Mouse (Mus musculus) forebrain, embryonic 15.5 days (tissue): ENCODE results near the gene Prr5l. TPM values are rescaled to one million over a fixed set of nuclear protein-coding genes. Genes with fewer than 3 reads are reported as not detected.

Experiments
- ATAC-seq: fragments of 200-750 bp; cut with Nextera tagmentation; replicated peaks from 2 replicates; pipeline ENCODE4 v1.8.0; 2017; ENCODE audit warnings: mild to moderate bottlenecking, moderate TSS enrichment, moderate library complexity
- H3K27ac ChIP-seq: fragments of 300-500 bp; sonication (generic); replicated peaks from 2 replicates; pipeline ENCODE4 v1.5.1; 2015; ENCODE audit warnings: mild to moderate bottlenecking, inconsistent platforms
- H3K27me3 ChIP-seq: fragments of 300-500 bp; sonication (generic); 2 replicates; pipeline ENCODE4 v1.6.1; 2015; ENCODE audit warnings: inconsistent platforms
- H3K36me3 ChIP-seq: fragments of 300-500 bp; sonication (generic); 2 replicates; pipeline ENCODE4 v1.6.1; 2015; ENCODE audit warnings: mild to moderate bottlenecking, inconsistent platforms
- H3K4me1 ChIP-seq: fragments of 300-500 bp; sonication (generic); 2 replicates; pipeline ENCODE4 v1.6.1; 2015; ENCODE audit warnings: inconsistent platforms
- H3K4me2 ChIP-seq: fragments of 300-500 bp; sonication (generic); replicated peaks from 2 replicates; pipeline ENCODE4 v1.6.1; 2015; ENCODE audit warnings: mild to moderate bottlenecking, inconsistent platforms
- H3K4me3 ChIP-seq: fragments of 300-500 bp; sonication (generic); 2 replicates; pipeline ENCODE4 v1.5.1; 2015; ENCODE audit warnings: mild to moderate bottlenecking, inconsistent platforms
- H3K9ac ChIP-seq: fragments of 300-500 bp; sonication (generic); replicated peaks from 2 replicates; pipeline ENCODE4 v1.6.1; 2015; ENCODE audit warnings: mild to moderate bottlenecking, inconsistent platforms
- H3K9me3 ChIP-seq: fragments of 300-500 bp; sonication (generic); 2 replicates; pipeline ENCODE4 v1.6.1; 2016; ENCODE audit warnings: inconsistent platforms
- WGBS: fragments of 180-500 bp; shearing (Covaris S2); methylation state at CpG from one replicate; pipeline ENCODE4 v1.1.7; 2015; ENCODE audit warnings: mixed read lengths; 5-methylcytosine and 5-hydroxymethylcytosine counted together
- polyA plus RNA-seq: library from polyadenylated mRNA; unstranded; fragments of >200 nt; fragmentation: Nextera tagmentation; extraction: Ambion mirVana; gene quantifications from 2 replicates; pipeline ENCODE4 v1.2.1, GENCODE M21; 2015

Prr5l gene
- polyA plus RNA-seq, 1 experiment from 2014 or later: 4.9 TPM

GRCm38 (mm10) chr2:101781357-101781777 lies 101.5 kb downstream of the Prr5l start:
- Histone ChIP-seq H3K4me3 (no peak overlapping the region), H3K9ac (no peak overlapping the region), H3K27me3 (no peaks in the 10 kb centered on the region), H3K4me2 (no peak overlapping the region), H3K36me3 (no peaks in the 10 kb centered on the region), H3K4me1 (no peaks in the 10 kb centered on the region), H3K27ac (no peak overlapping the region), H3K9me3 (no peaks in the 10 kb centered on the region)
- ATAC-seq: no peak
- WGBS: 71% methylated on average over 4 of the region's 4 CpGs

GRCm38 (mm10) chr2:101778080-101778479 lies 104.7 kb downstream of the Prr5l start:
- no peaks in the 10 kb centered on the region for H3K4me1 ChIP-seq
- H3K9me3 ChIP-seq: no peaks in the 10 kb centered on the region
- H3K9ac ChIP-seq: no peak overlapping the region
- no peak overlapping the region for H3K27ac ChIP-seq
- ATAC-seq: no peak
- no peak overlapping the region for H3K4me3 ChIP-seq
- H3K27me3 ChIP-seq: no peaks in the 10 kb centered on the region
- no peak overlapping the region for H3K4me2 ChIP-seq
- 95% methylated on average over 6 of the region's 6 CpGs for WGBS
- H3K36me3 ChIP-seq: no peaks in the 10 kb centered on the region

- no peaks in the 10 kb centered on the region for H3K9me3 ChIP-seq
- H3K4me2 ChIP-seq: no peak overlapping the region
- H3K36me3 ChIP-seq: no peaks in the 10 kb centered on the region
- H3K4me1 ChIP-seq: no peaks in the 10 kb centered on the region
- no peaks in the 10 kb centered on the region for H3K27me3 ChIP-seq
- no peak overlapping the region for H3K27ac ChIP-seq
- no peak for ATAC-seq
- H3K9ac ChIP-seq: no peak overlapping the region
- no peak overlapping the region for H3K4me3 ChIP-seq
- WGBS: 93% methylated on average over 5 of the region's 5 CpGs
Observed at GRCm38 (mm10) chr2:101763503-101763902, 119.3 kb downstream of the Prr5l start.

DNA sequence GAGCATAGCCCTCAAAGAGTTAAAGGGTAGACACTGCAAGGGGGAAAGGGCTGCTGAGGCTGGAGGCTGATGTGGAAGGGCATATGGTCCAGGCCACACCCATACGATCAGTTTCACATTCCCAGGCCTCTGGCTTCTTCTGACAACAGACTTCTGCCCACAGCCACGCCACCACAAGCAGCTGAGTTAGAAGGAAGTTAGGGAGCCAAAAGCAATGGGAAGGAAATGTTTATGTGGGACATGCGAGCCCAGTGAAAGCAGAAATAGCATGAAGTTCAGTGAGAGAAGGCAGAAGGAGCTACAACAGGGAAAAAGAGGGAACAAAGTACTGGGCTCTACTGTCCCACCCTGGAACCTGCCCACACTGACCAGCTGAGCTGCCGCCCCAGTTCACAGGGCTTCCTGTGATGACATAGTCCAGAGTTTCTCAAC lies 119.9 kb downstream of the Prr5l start:
- Histone ChIP-seq H3K9ac (no peak overlapping the region), H3K9me3 (no peaks in the 10 kb centered on the region), H3K36me3 (no peaks in the 10 kb centered on the region), H3K27ac (no peak overlapping the region), H3K27me3 (no peaks in the 10 kb centered on the region), H3K4me3 (no peak overlapping the region), H3K4me2 (no peak overlapping the region), H3K4me1 (no peaks in the 10 kb centered on the region)
- 80% methylated on average over 4 of the region's 4 CpGs for WGBS
- no peak for ATAC-seq

DNA sequence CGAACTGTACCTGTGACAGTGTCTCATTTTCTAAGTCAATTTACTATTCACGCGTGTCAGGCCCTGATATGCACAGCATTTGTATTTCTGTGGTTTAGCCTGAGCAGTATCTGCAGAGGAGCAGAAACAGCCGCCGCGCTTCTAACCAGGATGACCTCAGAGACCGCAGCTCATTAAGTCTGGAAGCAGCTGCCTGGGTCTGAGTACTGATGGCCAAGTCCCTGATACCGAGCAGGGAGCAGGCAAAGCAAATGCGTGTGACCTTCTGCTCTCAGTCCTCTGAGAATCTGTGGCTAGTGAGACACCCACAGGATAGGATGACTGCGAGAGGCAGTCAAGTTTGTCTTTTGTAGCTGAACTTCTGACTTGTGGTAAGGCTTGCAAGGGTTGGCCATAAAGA lies 120.4 kb downstream of the Prr5l start:
- H3K36me3 ChIP-seq: no peaks in the 10 kb centered on the region
- no peak for ATAC-seq
- no peak overlapping the region for H3K27ac ChIP-seq
- no peak overlapping the region for H3K4me3 ChIP-seq
- H3K9ac ChIP-seq: no peak overlapping the region
- H3K27me3 ChIP-seq: no peaks in the 10 kb centered on the region
- no peaks in the 10 kb centered on the region for H3K4me1 ChIP-seq
- H3K4me2 ChIP-seq: no peak overlapping the region
- H3K9me3 ChIP-seq: no peaks in the 10 kb centered on the region
- 82% methylated on average over 10 of the region's 10 CpGs for WGBS

DNA sequence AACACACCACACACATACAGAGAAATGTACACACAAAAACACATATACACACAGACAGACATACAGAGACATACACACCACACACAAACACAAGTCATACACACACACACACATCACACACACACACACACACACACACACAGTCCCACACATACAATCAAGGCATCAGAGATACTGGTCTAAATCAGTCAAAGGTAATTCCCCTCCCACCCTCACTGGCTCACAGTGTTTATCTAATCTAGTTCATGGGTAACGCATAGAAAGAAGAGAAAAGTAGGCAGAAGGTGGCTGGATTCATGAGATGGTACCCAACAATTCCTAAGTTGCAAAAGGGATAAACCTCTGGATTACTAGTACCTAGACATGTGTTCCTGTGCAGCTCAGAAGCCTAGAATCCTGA lies 120.9 kb downstream of the Prr5l start:
- Histone ChIP-seq H3K4me1 (no peaks in the 10 kb centered on the region), H3K36me3 (no peaks in the 10 kb centered on the region), H3K27me3 (no peaks in the 10 kb centered on the region), H3K9ac (no peak overlapping the region), H3K4me2 (no peak overlapping the region), H3K4me3 (no peak overlapping the region), H3K27ac (no peak overlapping the region), H3K9me3 (no peaks in the 10 kb centered on the region)
- WGBS: 92% methylated on average over 1 of the region's 1 CpGs
- ATAC-seq: no peak

DNA sequence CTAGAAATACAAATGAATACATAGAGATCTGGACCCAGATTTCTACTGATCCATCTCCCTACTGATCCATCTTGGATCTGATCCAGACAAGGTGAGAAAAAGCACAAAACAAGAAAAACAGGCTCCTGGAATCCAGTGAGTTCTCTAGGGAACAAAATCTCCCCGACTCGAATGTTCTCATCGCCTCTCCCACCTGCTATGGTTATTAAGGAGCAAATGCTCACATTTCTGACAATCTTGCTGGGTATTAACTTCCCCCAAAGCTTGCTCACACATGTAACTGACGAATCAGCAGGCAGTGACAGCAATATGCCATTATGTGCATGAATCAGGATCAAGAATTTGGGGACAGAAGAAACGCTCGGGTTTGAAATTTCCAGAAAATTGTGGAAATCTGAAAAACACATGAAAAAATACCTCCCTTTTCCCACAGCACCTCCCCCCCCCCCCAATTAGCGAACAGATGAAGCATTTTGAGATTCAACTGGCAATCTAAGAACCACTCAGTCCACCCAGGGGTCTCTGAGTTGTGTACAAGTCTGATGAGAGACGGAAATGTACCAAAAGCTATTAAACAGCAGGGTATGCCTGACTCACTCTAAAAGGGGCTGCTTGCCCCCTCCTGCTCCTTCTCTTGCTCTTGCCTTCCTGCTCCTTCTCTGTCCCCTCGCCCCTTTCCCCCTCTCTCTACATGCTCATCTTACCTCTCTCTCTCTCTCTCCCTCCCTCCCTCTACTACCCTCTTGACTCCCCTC lies 123.1 kb downstream of the Prr5l start:
- ATAC-seq: peak; percentile 39; the same call in 1 of the 2 replicates
- Histone ChIP-seq H3K4me2 (no peak overlapping the region), H3K4me1 (0 out of 2 replicates have a peak, but pooled peaks cover 7% of the 10 kb centered on the region), H3K36me3 (no peaks in the 10 kb centered on the region), H3K4me3 (no peak overlapping the region), H3K9ac (no peak overlapping the region), H3K27ac (no peak overlapping the region), H3K9me3 (no peaks in the 10 kb centered on the region), H3K27me3 (no peaks in the 10 kb centered on the region)
- 63% methylated on average over 9 of the region's 9 CpGs for WGBS

GRCm38 (mm10) chr2:101757806-101758205 lies 125.0 kb downstream of the Prr5l start:
- no peak overlapping the region for H3K27ac ChIP-seq
- no peak overlapping the region for H3K9ac ChIP-seq
- H3K4me2 ChIP-seq: no peak overlapping the region
- no peak overlapping the region for H3K4me3 ChIP-seq
- no peaks in the 10 kb centered on the region for H3K36me3 ChIP-seq
- no peaks in the 10 kb centered on the region for H3K9me3 ChIP-seq
- no peaks in the 10 kb centered on the region for H3K27me3 ChIP-seq
- WGBS: 93% methylated on average over 1 of the region's 1 CpGs
- no peak for ATAC-seq
- 0 out of 2 replicates have a peak, but pooled peaks cover 7% of the 10 kb centered on the region for H3K4me1 ChIP-seq

- no peaks in the 10 kb centered on the region for H3K27me3 ChIP-seq
- no peak for ATAC-seq
- no peaks in the 10 kb centered on the region for H3K9me3 ChIP-seq
- 30% methylated on average over 7 of the region's 7 CpGs for WGBS
- H3K27ac ChIP-seq: no peak overlapping the region
- no peak overlapping the region for H3K4me2 ChIP-seq
- H3K4me3 ChIP-seq: no peak overlapping the region
- 0 out of 2 replicates have a peak, but pooled peaks cover 7% of the 10 kb centered on the region for H3K4me1 ChIP-seq
- no peaks in the 10 kb centered on the region for H3K36me3 ChIP-seq
- H3K9ac ChIP-seq: no peak overlapping the region
Observed at GRCm38 (mm10) chr2:101756069-101756753, 126.6 kb downstream of the Prr5l start.

DNA sequence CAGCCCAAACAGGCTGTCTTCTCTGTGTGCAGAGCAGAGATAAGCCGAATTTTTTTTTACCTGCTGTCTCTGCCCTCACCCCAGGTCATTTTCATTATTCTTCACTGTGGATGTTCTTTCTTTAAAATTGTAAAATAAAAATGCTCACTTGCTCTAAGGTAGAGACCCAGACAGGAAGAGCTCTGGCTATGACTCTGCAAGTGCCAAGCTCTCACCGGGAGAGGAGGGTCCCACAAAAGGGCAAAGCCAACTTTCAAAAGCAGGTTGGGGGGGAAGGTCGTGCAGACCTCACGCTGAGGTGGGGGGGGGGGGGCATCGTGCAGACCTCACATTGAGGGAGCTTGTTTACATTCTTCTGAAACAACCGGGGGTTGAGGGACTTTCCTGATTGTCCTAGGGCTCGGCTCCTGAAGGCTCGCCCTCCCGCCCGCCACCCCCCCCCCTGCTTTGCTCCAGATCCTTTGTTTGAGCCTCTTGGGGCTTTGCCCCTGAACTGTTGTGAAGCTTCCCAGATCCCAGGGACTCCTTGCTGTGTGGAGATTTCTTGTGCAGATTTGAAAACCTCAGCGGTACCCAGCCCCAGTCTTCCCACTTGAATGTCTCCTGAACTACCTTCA lies 127.8 kb downstream of the Prr5l start:
- Histone ChIP-seq H3K4me1 (0 out of 2 replicates have a peak, but pooled peaks cover 7% of the 10 kb centered on the region), H3K4me2 (peak overlapping the region; percentile 33), H3K27me3 (no peaks in the 10 kb centered on the region), H3K9ac (no peak overlapping the region), H3K4me3 (no peak overlapping the region), H3K27ac (no peak overlapping the region), H3K9me3 (no peaks in the 10 kb centered on the region), H3K36me3 (no peaks in the 10 kb centered on the region)
- no peak for ATAC-seq
- WGBS: 3% methylated on average over 11 of the region's 11 CpGs

DNA sequence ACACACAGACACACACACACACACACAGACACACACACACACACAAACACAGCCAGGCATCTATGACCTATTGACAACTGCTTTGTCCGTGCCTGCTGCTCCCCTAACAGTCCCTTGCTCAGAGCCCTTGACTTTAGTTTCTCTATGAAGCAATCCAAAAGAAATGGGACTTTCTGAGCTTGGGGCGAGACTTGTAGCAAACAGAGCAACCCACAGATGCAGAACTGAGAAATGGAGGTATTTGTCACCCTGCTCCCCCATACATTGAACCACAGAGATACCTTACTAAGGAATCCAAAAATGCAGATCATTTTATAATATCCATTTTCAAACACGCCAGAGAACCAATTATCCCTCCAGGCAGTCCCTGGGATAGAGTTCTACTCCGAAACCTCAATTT lies 128.4 kb downstream of the Prr5l start:
- 64% methylated on average over 4 of the region's 4 CpGs for WGBS
- Histone ChIP-seq H3K4me3 (no peak overlapping the region), H3K27me3 (no peaks in the 10 kb centered on the region), H3K4me2 (no peak overlapping the region), H3K27ac (no peak overlapping the region), H3K9me3 (no peaks in the 10 kb centered on the region), H3K9ac (no peak overlapping the region), H3K36me3 (no peaks in the 10 kb centered on the region), H3K4me1 (0 out of 2 replicates have a peak, but pooled peaks cover 7% of the 10 kb centered on the region)
- ATAC-seq: no peak

DNA sequence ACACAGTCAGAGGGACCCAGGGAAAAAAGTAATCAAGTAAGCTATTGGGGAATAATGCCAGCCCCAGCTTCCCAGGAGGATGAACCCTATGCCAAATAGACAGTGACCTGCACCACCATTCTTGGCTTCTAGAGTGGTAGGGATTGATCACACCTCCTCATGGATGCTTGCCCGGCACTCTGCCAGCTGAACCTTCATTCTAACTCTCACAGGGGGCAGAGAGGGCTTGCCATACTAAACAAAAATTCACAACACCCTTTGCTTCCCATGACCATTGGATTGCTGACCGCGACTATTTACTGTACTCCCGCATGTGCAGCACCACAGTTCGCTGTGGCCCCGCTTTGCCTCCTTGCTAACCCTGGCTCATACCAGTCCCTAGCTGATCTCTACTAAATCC lies 129.8 kb downstream of the Prr5l start:
- ATAC-seq: no peak

More for the DNA sequence above, 129.8 kb downstream of the Prr5l start:
- Histone ChIP-seq H3K4me1 (0 out of 2 replicates have a peak, but pooled peaks cover 7% of the 10 kb centered on the region), H3K4me2 (no peak overlapping the region), H3K9ac (no peak overlapping the region), H3K27ac (no peak overlapping the region), H3K27me3 (no peaks in the 10 kb centered on the region), H3K4me3 (no peak overlapping the region), H3K36me3 (no peaks in the 10 kb centered on the region), H3K9me3 (no peaks in the 10 kb centered on the region)
- WGBS: 92% methylated on average over 6 of the region's 6 CpGs
